Mouse (Mus musculus) limb, embryonic 15.5 days (tissue): ENCODE data around the gene Ap3d1. TPM values are rescaled to one million over a fixed set of nuclear protein-coding genes. Genes with fewer than 3 reads are reported as not detected.

Experiments
- ATAC-seq: fragments of 200-750 bp; cut with Nextera tagmentation; 2 replicates; pipeline ENCODE4 v1.8.0; 2017; ENCODE audit warnings: low read depth, moderate TSS enrichment; ENCODE audit not compliant: insufficient number of reproducible peaks, low FRiP score, low TSS enrichment
- H3K27ac ChIP-seq: fragments of 300-500 bp; sonication (generic); 2 replicates; pipeline ENCODE4 v1.5.1; 2015; ENCODE audit warnings: moderate library complexity, mild to moderate bottlenecking, inconsistent platforms
- H3K27me3 ChIP-seq: fragments of 300-500 bp; sonication (generic); 2 replicates; pipeline ENCODE4 v1.6.1; 2015; ENCODE audit warnings: inconsistent platforms
- H3K36me3 ChIP-seq: fragments of 300-500 bp; sonication (generic); 2 replicates; pipeline ENCODE4 v1.6.1; 2015; ENCODE audit warnings: inconsistent platforms
- H3K4me1 ChIP-seq: fragments of 300-500 bp; sonication (generic); 2 replicates; pipeline ENCODE4 v1.6.1; 2015; ENCODE audit warnings: inconsistent platforms
- H3K4me2 ChIP-seq: fragments of 300-500 bp; sonication (generic); 2 replicates; pipeline ENCODE4 v1.6.1; 2015; ENCODE audit warnings: mild to moderate bottlenecking, inconsistent platforms
- H3K4me3 ChIP-seq: fragments of 300-500 bp; sonication (generic); 2 replicates; pipeline ENCODE4 v1.5.1; 2015; ENCODE audit warnings: mild to moderate bottlenecking, inconsistent platforms
- H3K9ac ChIP-seq: fragments of 300-500 bp; sonication (generic); 2 replicates; pipeline ENCODE4 v1.6.1; 2015; ENCODE audit warnings: inconsistent platforms
- H3K9me3 ChIP-seq: fragments of 300-500 bp; sonication (generic); 2 replicates; pipeline ENCODE4 v1.6.1; 2016; ENCODE audit warnings: inconsistent platforms
- WGBS: fragments of 180-500 bp; shearing (Covaris S2); methylation state at CpG from one replicate; pipeline ENCODE4 v1.1.7; 2015; 5-methylcytosine and 5-hydroxymethylcytosine counted together
- polyA plus RNA-seq: library from polyadenylated mRNA; unstranded; fragments of >200 nt; fragmentation: Nextera tagmentation; extraction: Ambion mirVana; gene quantifications from 2 replicates; pipeline ENCODE4 v1.2.1, GENCODE M21; 2015

Gene Ap3d1
- polyA plus RNA-seq, 1 experiment from 2014 or later: 72.3 TPM

GRCm38 (mm10) chr10:80774981-80775380 is 32.9 kb upstream of the Ap3d1 start:
- Histone ChIP-seq H3K4me3 (no peak overlapping the region), H3K4me1 (peaks cover 24% of the 10 kb centered on the region), H3K9me3 (no peaks in the 10 kb centered on the region), H3K27me3 (no peaks in the 10 kb centered on the region), H3K27ac (peak overlapping the region; percentile 19; the same call in 1 of the 2 replicates), H3K36me3 (peaks cover 95% of the 10 kb centered on the region), H3K4me2 (no peak overlapping the region), H3K9ac (no peak overlapping the region)
- 86% methylated on average over 4 of the region's 4 CpGs for WGBS
- ATAC-seq: no peak

- Histone ChIP-seq H3K27ac (peak overlapping the region; percentile 82), H3K9me3 (no peaks in the 10 kb centered on the region), H3K4me3 (no peak overlapping the region), H3K4me2 (no peak overlapping the region), H3K27me3 (no peaks in the 10 kb centered on the region), H3K9ac (no peak overlapping the region), H3K36me3 (peaks cover 95% of the 10 kb centered on the region), H3K4me1 (peaks cover 24% of the 10 kb centered on the region)
- WGBS: 19% methylated on average over 2 of the region's 2 CpGs
- ATAC-seq: peak; percentile 57
These were observed 32.5 kb upstream of the Ap3d1 start for GRCm38 (mm10) chr10:80774549-80774948.

GRCm38 (mm10) chr10:80773816-80774215 is 31.8 kb upstream of the Ap3d1 start:
- H3K27me3 ChIP-seq: no peaks in the 10 kb centered on the region
- H3K9ac ChIP-seq: peak overlapping the region; percentile 5; the same call in 1 of the 2 replicates
- peak overlapping the region; percentile 82 for H3K27ac ChIP-seq
- H3K4me1 ChIP-seq: peaks cover 24% of the 10 kb centered on the region
- H3K36me3 ChIP-seq: peaks cover 93% of the 10 kb centered on the region
- no peak overlapping the region for H3K4me3 ChIP-seq
- WGBS: 80% methylated on average over 5 of the region's 5 CpGs
- no peak for ATAC-seq
- H3K9me3 ChIP-seq: no peaks in the 10 kb centered on the region
- H3K4me2 ChIP-seq: no peak overlapping the region

GRCm38 (mm10) chr10:80768365-80768764 is 26.3 kb upstream of the Ap3d1 start:
- ATAC-seq: no peak
- H3K27ac ChIP-seq: no peak overlapping the region
- peaks cover 13% of the 10 kb centered on the region for H3K4me1 ChIP-seq
- peaks cover 84% of the 10 kb centered on the region for H3K36me3 ChIP-seq
- no peak overlapping the region for H3K4me2 ChIP-seq
- no peak overlapping the region for H3K9ac ChIP-seq
- WGBS: 89% methylated on average over 6 of the region's 6 CpGs
- no peaks in the 10 kb centered on the region for H3K27me3 ChIP-seq
- no peaks in the 10 kb centered on the region for H3K9me3 ChIP-seq
- H3K4me3 ChIP-seq: no peak overlapping the region

- no peaks in the 10 kb centered on the region for H3K9me3 ChIP-seq
- 73% methylated on average over 10 of the region's 10 CpGs for WGBS
- no peak overlapping the region for H3K9ac ChIP-seq
- H3K27ac ChIP-seq: peak overlapping the region; percentile 43
- no peak overlapping the region for H3K4me3 ChIP-seq
- no peak overlapping the region for H3K4me2 ChIP-seq
- ATAC-seq: no peak
- peaks cover 8% of the 10 kb centered on the region; the same call in 1 of the 2 replicates for H3K4me1 ChIP-seq
- H3K36me3 ChIP-seq: peaks cover 64% of the 10 kb centered on the region
- H3K27me3 ChIP-seq: no peaks in the 10 kb centered on the region
These were observed 24.2 kb upstream of the Ap3d1 start for GRCm38 (mm10) chr10:80766161-80766815.

- Histone ChIP-seq H3K9ac (no peak overlapping the region), H3K36me3 (peaks cover 58% of the 10 kb centered on the region), H3K4me1 (peaks cover 13% of the 10 kb centered on the region), H3K4me3 (no peak overlapping the region), H3K27ac (peak overlapping the region; percentile 43; the same call in 1 of the 2 replicates), H3K9me3 (no peaks in the 10 kb centered on the region), H3K4me2 (no peak overlapping the region), H3K27me3 (no peaks in the 10 kb centered on the region)
- no peak for ATAC-seq
- 77% methylated on average over 2 of the region's 2 CpGs for WGBS
These were observed 23.7 kb upstream of the Ap3d1 start for GRCm38 (mm10) chr10:80765746-80766145.

GRCm38 (mm10) chr10:80763502-80763901 is 21.4 kb upstream of the Ap3d1 start:
- 95% methylated on average over 2 of the region's 2 CpGs for WGBS
- Histone ChIP-seq H3K4me2 (no peak overlapping the region), H3K4me3 (no peak overlapping the region), H3K27me3 (no peaks in the 10 kb centered on the region), H3K27ac (no peak overlapping the region), H3K9ac (no peak overlapping the region), H3K4me1 (peaks cover 29% of the 10 kb centered on the region), H3K36me3 (peaks cover 38% of the 10 kb centered on the region), H3K9me3 (no peaks in the 10 kb centered on the region)
- no peak for ATAC-seq

GRCm38 (mm10) chr10:80761821-80762220 is 19.8 kb upstream of the Ap3d1 start:
- no peak overlapping the region for H3K4me2 ChIP-seq
- H3K27me3 ChIP-seq: no peaks in the 10 kb centered on the region
- H3K4me1 ChIP-seq: peaks cover 45% of the 10 kb centered on the region
- 75% methylated on average over 3 of the region's 3 CpGs for WGBS
- H3K36me3 ChIP-seq: peaks cover 23% of the 10 kb centered on the region
- no peak overlapping the region for H3K9ac ChIP-seq
- no peak for ATAC-seq
- no peaks in the 10 kb centered on the region for H3K9me3 ChIP-seq
- H3K27ac ChIP-seq: no peak overlapping the region
- no peak overlapping the region for H3K4me3 ChIP-seq

- WGBS: 87% methylated on average over 4 of the region's 4 CpGs
These were observed 18.8 kb upstream of the Ap3d1 start for GRCm38 (mm10) chr10:80760596-80761524.

GRCm38 (mm10) chr10:80758651-80759050 is 16.6 kb upstream of the Ap3d1 start:
- H3K9me3 ChIP-seq: no peaks in the 10 kb centered on the region
- WGBS: 81% methylated on average over 7 of the region's 7 CpGs
- no peaks in the 10 kb centered on the region for H3K27me3 ChIP-seq

More at GRCm38 (mm10) chr10:80760596-80761524, 18.8 kb upstream of the Ap3d1 start:
- Histone ChIP-seq H3K9me3 (no peaks in the 10 kb centered on the region), H3K9ac (peak overlapping the region; percentile 26; the same call in 1 of the 2 replicates), H3K4me1 (peaks cover 48% of the 10 kb centered on the region), H3K4me2 (no peak overlapping the region), H3K36me3 (0 out of 2 replicates have a peak, but pooled peaks cover 14% of the 10 kb centered on the region), H3K27ac (no peak overlapping the region), H3K4me3 (no peak overlapping the region), H3K27me3 (no peaks in the 10 kb centered on the region)
- ATAC-seq: no peak

GRCm38 (mm10) chr10:80757717-80758116 is 15.7 kb upstream of the Ap3d1 start:
- Histone ChIP-seq H3K27me3 (no peaks in the 10 kb centered on the region), H3K4me3 (no peak overlapping the region), H3K27ac (no peak overlapping the region), H3K4me1 (peaks cover 53% of the 10 kb centered on the region), H3K4me2 (peak overlapping the region; percentile 21; the same call in 1 of the 2 replicates), H3K36me3 (no peaks in the 10 kb centered on the region), H3K9ac (no peak overlapping the region), H3K9me3 (no peaks in the 10 kb centered on the region)
- 27% methylated on average over 5 of the region's 5 CpGs for WGBS
- ATAC-seq: 0 out of 2 replicates have a peak, but pooled peaks have one; percentile 13

More at GRCm38 (mm10) chr10:80758651-80759050, 16.6 kb upstream of the Ap3d1 start:
- H3K9ac ChIP-seq: no peak overlapping the region
- no peak overlapping the region for H3K4me2 ChIP-seq
- H3K36me3 ChIP-seq: no peaks in the 10 kb centered on the region
- peaks cover 55% of the 10 kb centered on the region for H3K4me1 ChIP-seq
- H3K27ac ChIP-seq: no peak overlapping the region
- H3K4me3 ChIP-seq: no peak overlapping the region
- ATAC-seq: no peak

GRCm38 (mm10) chr10:80756967-80757366 is 14.9 kb upstream of the Ap3d1 start:
- H3K9me3 ChIP-seq: no peaks in the 10 kb centered on the region
- ATAC-seq: no peak
- peak overlapping the region; percentile 81 for H3K4me2 ChIP-seq
- no peaks in the 10 kb centered on the region for H3K27me3 ChIP-seq
- no peak overlapping the region for H3K9ac ChIP-seq
- H3K4me1 ChIP-seq: peaks cover 58% of the 10 kb centered on the region
- no peak overlapping the region for H3K27ac ChIP-seq
- WGBS: 69% methylated on average over 4 of the region's 4 CpGs
- no peaks in the 10 kb centered on the region for H3K36me3 ChIP-seq
- peak overlapping the region; percentile 95 for H3K4me3 ChIP-seq
